Comparison of ENCODE assay signal across 19 mouse cellular contexts in genomic region chr1:132001880-132002330, GRCm38 (mm10). TPM values are rescaled to one million over a fixed set of nuclear protein-coding genes. Genes with fewer than 3 reads are reported as not detected.
A peak's percentile ranks its signal among the peaks of the same experiment; 100 is the strongest.
DNase-seq lines count a peak whose midpoint lies in the region; ATAC-seq and TF ChIP-seq lines count a peak whose summit lies in the region.
"Had no signal": no experiment of that assay in that cellular context is flagged by ENCODE, and none has a peak within 500 bp of the region (broad histone marks: within the 10 kb centered on the region; RNA-seq: fewer than 3 reads in every experiment).

No protein-coding gene starts in this region.

- DNase-seq in 416B (ENCODE audit: low read depth) (peak; percentile 52), CH12.LX (ENCODE audit: extremely low read depth) (no peak)
- DNase-seq in cerebellum, postnatal 14 days: no peak
- no peak for DNase-seq in urinary bladder, adult 18-20 months (ENCODE audit: low spot score in 2 of 2)
- DNase-seq: adrenal gland, postnatal 10 days; cerebellum, adult 11 months; cerebellum, adult 8-10 months; cerebellum, postnatal 25 days; forebrain, postnatal 0 days; gastrocnemius, postnatal 25 days; heart, postnatal 4 days; kidney, adult 18-20 months had no signal

- no peak overlapping the region for H3K4me2 ChIP-seq in CH12.LX (ENCODE audit: insufficient read depth, low read depth, poor library complexity, severe bottlenecking)
- no peak overlapping the region for H3K4me2 ChIP-seq in midbrain, embryonic 15.5 days
- H3K4me2 ChIP-seq: forebrain, embryonic 13.5 days; heart, embryonic 13.5 days; hindbrain, embryonic 14.5 days; intestine, embryonic 15.5 days had no signal

- no peaks in the 10 kb centered on the region for H3K79me2 ChIP-seq in CH12.LX (replicated peaks; ENCODE audit: control insufficient read depth, extremely low read depth, insufficient read depth, poor library complexity, severe bottlenecking)

- no peak for TF ChIP-seq POLR2A in CH12.LX (IDR thresholded peaks at IDR 0.05; ENCODE audit: low read depth, low read length)

- ATAC-seq in erythroblast, adult 5-6 weeks (replicated peaks; ENCODE audit: low FRiP score, poor library complexity, severe bottlenecking): 0 out of 2 replicates have a peak, but pooled peaks have one; percentile 22
- ATAC-seq in megakaryocyte-erythroid progenitor cell, adult 5-6 weeks (replicated peaks; ENCODE audit: low FRiP score, low TSS enrichment, poor library complexity, severe bottlenecking): peak; percentile 78
- no peak for ATAC-seq in midbrain, embryonic 15.5 days (replicated peaks)
- ATAC-seq: forebrain, embryonic 13.5 days; forebrain, postnatal 0 days; intestine, embryonic 15.5 days had no signal

- peaks cover 18 to 47% of the 10 kb centered on the region in 2 experiments; a peak in 3 of 4 replicates for H3K4me1 ChIP-seq in CH12.LX (ENCODE audit: control insufficient read depth in 1 of 2, insufficient read depth in 2 of 2)
- H3K4me1 ChIP-seq in midbrain, embryonic 15.5 days: peaks cover 5% of the 10 kb centered on the region

- H3K9me3 ChIP-seq in CH12.LX (replicated peaks; ENCODE audit: low read length): peaks cover 9% of the 10 kb centered on the region
- no peaks in the 10 kb centered on the region for H3K9me3 ChIP-seq in midbrain, embryonic 15.5 days
- H3K9me3 ChIP-seq: forebrain, embryonic 13.5 days; heart, embryonic 13.5 days; intestine, embryonic 15.5 days had no signal

- dilution Hi-C loops in CH12.LX (cut with MboI; ENCODE audit: extremely low pct_ligation_motif_present, extremely low pct_unique_long_range_greater_than_20kb, low sequenced_read_pairs): no loop called here

- no peak for TF ChIP-seq CTCF in CH12.LX (conservative IDR thresholded peaks at IDR 0.05 in 1 of 2, IDR thresholded peaks at IDR 0.05 in 1 of 2; ENCODE audit: low read depth in 2 of 2, low read length in 2 of 2)

- no peak for TF ChIP-seq RAD21 in CH12.LX (IDR thresholded peaks at IDR 0.05; ENCODE audit: low read depth, low read length)

- no peaks in the 10 kb centered on the region for H3K27me3 ChIP-seq in CH12.LX (replicated peaks)
- no peaks in the 10 kb centered on the region for H3K27me3 ChIP-seq in midbrain, embryonic 15.5 days (replicated peaks)
- H3K27me3 ChIP-seq: forebrain, embryonic 13.5 days; heart, embryonic 13.5 days; intestine, embryonic 15.5 days had no signal

- in situ Hi-C loops in CH12.LX (cut with MboI; ENCODE audit: low pct_ligation_motif_present, low pct_unique_long_range_greater_than_20kb, low sequenced_read_pairs): no loop called here

- H3K9ac ChIP-seq in CH12.LX (ENCODE audit: insufficient read depth, low read depth): no peak overlapping the region
- H3K9ac ChIP-seq in midbrain, embryonic 15.5 days: no peak overlapping the region
- H3K9ac ChIP-seq: forebrain, embryonic 13.5 days; forebrain, postnatal 0 days; heart, embryonic 13.5 days; hindbrain, embryonic 14.5 days; intestine, embryonic 15.5 days had no signal

- WGBS in midbrain, embryonic 15.5 days: 80% methylated on average over 4 of the region's 4 CpGs

- H3K27ac ChIP-seq in CH12.LX (ENCODE audit: insufficient read depth, low read depth): no peak overlapping the region
- H3K27ac ChIP-seq in midbrain, embryonic 15.5 days: no peak overlapping the region
- H3K27ac ChIP-seq: forebrain, embryonic 13.5 days; heart, embryonic 13.5 days; hindbrain, embryonic 14.5 days; intestine, embryonic 15.5 days had no signal

- H3K4me3 ChIP-seq in CH12.LX (replicated peaks in 1 of 3; ENCODE audit: low read depth in 2 of 3, low read length in 2 of 3, poor library complexity in 1 of 3): no peak overlapping the region
- no peak overlapping the region for H3K4me3 ChIP-seq in midbrain, embryonic 15.5 days
- H3K4me3 ChIP-seq: forebrain, embryonic 13.5 days; heart, embryonic 13.5 days; intestine, embryonic 15.5 days had no signal

- no peaks in the 10 kb centered on the region for H3K36me3 ChIP-seq in CH12.LX (replicated peaks in 1 of 2; ENCODE audit: control insufficient read depth in 1 of 2, insufficient read depth in 1 of 2, low read length in 1 of 2)
- H3K36me3 ChIP-seq in midbrain, embryonic 15.5 days (replicated peaks): no peaks in the 10 kb centered on the region
- H3K36me3 ChIP-seq: heart, embryonic 13.5 days; intestine, embryonic 15.5 days had no signal

- no peak for TF ChIP-seq EP300 in CH12.LX (IDR thresholded peaks at IDR 0.05; ENCODE audit: low read length)

TF ChIP-seq in CH12.LX, 34 proteins besides CTCF, POLR2A, EP300 and RAD21:
- TF ChIP-seq MAFK (IDR thresholded peaks at IDR 0.05; ENCODE audit: insufficient replicate concordance, low read length) (0 out of 2 replicates have a peak, but pooled peaks have one; percentile 20), MYC (IDR thresholded peaks at IDR 0.05; ENCODE audit: low read depth, low read length) (no peak), MEF2A (IDR thresholded peaks at IDR 0.05; ENCODE audit: borderline replicate concordance, low read depth, low read length) (no peak), NRF1 (IDR thresholded peaks at IDR 0.05; ENCODE audit: low read depth, low read length) (no peak)

RNA-seq across cellular contexts. Expression of gene Elk4, which starts 5.5 kb away (rescaled TPM):
- total RNA-seq in CH12.LX (2012; rRNA removed) (18.9 and 21.0 TPM in 2 replicates), CH12.LX (2014; rRNA removed) (12.8 and 16.8 TPM in 2 replicates)
- 16.1 and 17.4 TPM in 2 replicates for polyA plus RNA-seq in CH12.LX (2012; ENCODE audit: insufficient read length, low read depth)
- total RNA-seq in erythroblast, adult 5-6 weeks (2015; ENCODE audit: low replicate concordance): 96.8 and 101 TPM in 2 replicates
- 75.8 and 94.4 TPM in 2 replicates for total RNA-seq in erythroblast, adult 5-6 weeks (2017; ENCODE audit: low replicate concordance)
- total RNA-seq in megakaryocyte-erythroid progenitor cell, adult 5-6 weeks (2014; fragmentation: Nextera tagmentation): 97.8 and 135 TPM in 2 replicates
- total RNA-seq in megakaryocyte-erythroid progenitor cell, adult 5-6 weeks (2017): 88.1 and 90.9 TPM in 2 replicates
- polyA plus RNA-seq in midbrain, embryonic 15.5 days (2015; fragmentation: Nextera tagmentation; extraction: Ambion mirVana): 12.7 and 13.1 TPM in 2 replicates

RNA-seq across cellular contexts. Expression of gene Slc45a3, which starts 39.1 kb away (rescaled TPM):
- 0.47 and 0.55 TPM in 2 replicates for total RNA-seq in CH12.LX (2012; rRNA removed)
- total RNA-seq in CH12.LX (2014; rRNA removed): 0.11 and 0.16 TPM in 2 replicates
- 0.15 and 0.20 TPM in 2 replicates for polyA plus RNA-seq in CH12.LX (2012; ENCODE audit: insufficient read length, low read depth)
- total RNA-seq in erythroblast, adult 5-6 weeks (2015; ENCODE audit: low replicate concordance): not detected in 2 replicates
- total RNA-seq in erythroblast, adult 5-6 weeks (2017; ENCODE audit: low replicate concordance): 0.56 and 1.3 TPM in 2 replicates
- total RNA-seq in megakaryocyte-erythroid progenitor cell, adult 5-6 weeks (2014; fragmentation: Nextera tagmentation): 19.5 and 39.2 TPM in 2 replicates
- 12.0 and 14.8 TPM in 2 replicates for total RNA-seq in megakaryocyte-erythroid progenitor cell, adult 5-6 weeks (2017)
- polyA plus RNA-seq in midbrain, embryonic 15.5 days (2015; fragmentation: Nextera tagmentation; extraction: Ambion mirVana): 1.9 and 3.5 TPM in 2 replicates

Comparison
In these comparisons a context has a peak if more than half of its experiments do, and no peak if none do; other contexts are left out.
1. RNA of gene Slc45a3, which starts 39.1 kb away (total RNA-seq): 12.0 to 39.2 TPM in megakaryocyte-erythroid progenitor cell, adult 5-6 weeks; 0.56 to 1.3 TPM in erythroblast, adult 5-6 weeks and 0.11 to 0.55 TPM in CH12.LX; every median in the first group is over 4 times any median in the second.